Mouse (Mus musculus): ENCODE data around the gene Sbk3. TPM values are rescaled to one million over a fixed set of nuclear protein-coding genes. Genes with fewer than 3 reads are reported as not detected.

Gene Sbk3
- polyA plus RNA-seq, 1 experiment = not detected

DNA sequence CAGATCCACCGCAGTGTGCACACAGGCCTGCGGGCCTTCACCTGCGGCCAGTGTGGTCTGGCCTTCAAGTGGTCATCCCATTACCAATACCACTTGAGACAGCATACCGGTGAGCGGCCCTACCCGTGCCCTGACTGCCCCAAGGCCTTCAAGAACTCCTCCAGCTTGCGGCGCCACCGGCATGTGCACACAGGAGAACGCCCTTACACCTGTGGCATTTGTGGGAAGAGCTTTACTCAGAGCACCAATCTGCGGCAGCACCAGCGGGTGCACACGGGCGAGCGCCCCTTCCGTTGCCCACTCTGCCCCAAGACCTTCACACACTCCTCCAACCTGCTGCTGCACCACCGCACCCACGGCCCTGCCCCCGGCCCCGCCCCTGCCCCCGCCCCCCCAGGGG is 51.9 kb downstream of the Sbk3 start:
- no peak for TF ChIP-seq CTCF (IDR thresholded peaks at IDR 0.05; ENCODE audit: control insufficient read depth, insufficient read depth, low read length)
- no peak for TF ChIP-seq POLR2A (IDR thresholded peaks at IDR 0.05; ENCODE audit: borderline replicate concordance, control insufficient read depth, low read depth, low read length)
- Histone ChIP-seq H3K27ac (ENCODE audit: control insufficient read depth, insufficient read depth, low read depth, low read length, poor library complexity) (no peak overlapping the region), H3K4me3 (replicated peaks; ENCODE audit: control insufficient read depth, low read depth, low read length) (no peak overlapping the region), H3K4me1 (ENCODE audit: control insufficient read depth, insufficient read depth, low read length) (peaks cover 2% of the 10 kb centered on the region)
- 93% methylated on average over 21 of the region's 21 CpGs for WGBS

GRCm38 (mm10) chr7:4918681-4919080 is 52.3 kb downstream of the Sbk3 start:
- peaks cover 2% of the 10 kb centered on the region for H3K4me1 ChIP-seq (ENCODE audit: control insufficient read depth, insufficient read depth, low read length)
- no peak overlapping the region for H3K27ac ChIP-seq (ENCODE audit: control insufficient read depth, insufficient read depth, low read depth, low read length, poor library complexity)
- TF ChIP-seq POLR2A (IDR thresholded peaks at IDR 0.05; ENCODE audit: borderline replicate concordance, control insufficient read depth, low read depth, low read length) (no peak), CTCF (IDR thresholded peaks at IDR 0.05; ENCODE audit: control insufficient read depth, insufficient read depth, low read length) (no peak)
- H3K4me3 ChIP-seq (replicated peaks; ENCODE audit: control insufficient read depth, low read depth, low read length) = no peak overlapping the region
- WGBS = 94% methylated on average over 15 of the region's 15 CpGs

- Histone ChIP-seq H3K4me3 (replicated peaks; ENCODE audit: control insufficient read depth, low read depth, low read length) (no peak overlapping the region), H3K4me1 (ENCODE audit: control insufficient read depth, insufficient read depth, low read length) (peaks cover 2% of the 10 kb centered on the region), H3K27ac (ENCODE audit: control insufficient read depth, insufficient read depth, low read depth, low read length, poor library complexity) (no peak overlapping the region)
- 94% methylated on average over 2 of the region's 2 CpGs for WGBS
- no peak for TF ChIP-seq CTCF (IDR thresholded peaks at IDR 0.05; ENCODE audit: control insufficient read depth, insufficient read depth, low read length)
- no peak for TF ChIP-seq POLR2A (IDR thresholded peaks at IDR 0.05; ENCODE audit: borderline replicate concordance, control insufficient read depth, low read depth, low read length)
Observed at GRCm38 (mm10) chr7:4917494-4917893, 53.5 kb downstream of the Sbk3 start.

DNA sequence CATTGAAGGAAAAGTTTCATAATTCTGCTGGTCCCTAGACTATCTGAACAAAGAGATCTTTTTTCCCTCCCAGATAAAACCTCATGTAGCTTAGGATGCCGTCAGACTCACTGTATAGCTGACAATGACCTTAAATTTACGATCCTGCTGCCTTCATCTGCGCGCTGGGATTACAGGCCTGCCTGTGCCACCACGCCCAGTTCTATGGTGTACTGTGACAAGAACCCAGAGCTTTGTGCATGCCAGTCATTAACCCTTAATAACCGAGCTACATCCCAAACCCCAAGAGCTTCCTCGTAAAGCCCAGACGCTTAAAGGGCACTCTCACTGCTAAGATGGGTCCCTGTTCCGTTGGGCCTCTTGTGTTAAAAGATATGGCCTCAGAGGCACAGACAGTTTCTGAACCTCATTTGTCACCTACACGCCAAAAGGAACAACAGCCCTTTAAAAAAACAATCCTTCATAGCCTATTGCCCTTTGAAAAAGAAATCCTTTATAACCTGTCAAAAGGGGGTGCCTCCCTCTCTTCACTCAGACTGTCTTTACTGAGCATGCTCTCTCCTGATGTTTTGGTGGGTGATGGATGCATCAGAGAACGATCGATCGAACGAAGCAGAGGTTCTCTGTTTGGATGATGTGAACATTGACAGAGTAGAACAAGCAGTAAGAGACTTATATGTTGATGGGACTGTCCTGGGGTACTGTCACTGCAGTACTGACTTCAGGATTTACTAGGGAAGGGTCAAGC is 55.1 kb downstream of the Sbk3 start:
- Histone ChIP-seq H3K27ac (ENCODE audit: control insufficient read depth, insufficient read depth, low read depth, low read length, poor library complexity) (peak overlapping the region; percentile 7; the same call in 1 of the 2 replicates), H3K4me3 (replicated peaks; ENCODE audit: control insufficient read depth, low read depth, low read length) (peak overlapping the region; percentile 99), H3K4me1 (ENCODE audit: control insufficient read depth, insufficient read depth, low read length) (peaks cover 2% of the 10 kb centered on the region)
- TF ChIP-seq CTCF (IDR thresholded peaks at IDR 0.05; ENCODE audit: control insufficient read depth, insufficient read depth, low read length) (no peak), POLR2A (IDR thresholded peaks at IDR 0.05; ENCODE audit: borderline replicate concordance, control insufficient read depth, low read depth, low read length) (no peak)
- WGBS = 16% methylated on average over 14 of the region's 14 CpGs

Other genes with a start within 250 kb of the Sbk3 start
- gene Tmem150b, start 245.9 kb downstream of the Sbk3 start, polyA plus RNA-seq (2011; ENCODE audit: insufficient read depth, insufficient read length, low replicate concordance, missing spikeins) = 5.1 and 7.2 TPM in 2 replicates
- gene Kmt5c, start 231.1 kb downstream of the Sbk3 start, polyA plus RNA-seq (2011; ENCODE audit: insufficient read depth, insufficient read length, low replicate concordance, missing spikeins) = 98.4 and 144 TPM in 2 replicates
- gene Cox6b2, start 218.1 kb downstream of the Sbk3 start, polyA plus RNA-seq (2011; ENCODE audit: insufficient read depth, insufficient read length, low replicate concordance, missing spikeins) = 169 and 179 TPM in 2 replicates
- not detected in 2 replicates for gene Fam71e2, start 199.9 kb downstream of the Sbk3 start, polyA plus RNA-seq (2011; ENCODE audit: insufficient read depth, insufficient read length, low replicate concordance, missing spikeins)
- not detected in 2 replicates for gene Il11, start 188.3 kb downstream of the Sbk3 start, polyA plus RNA-seq (2011; ENCODE audit: insufficient read depth, insufficient read length, low replicate concordance, missing spikeins)
- not detected in 2 replicates for gene Tmem190, start 188.2 kb downstream of the Sbk3 start, polyA plus RNA-seq (2011; ENCODE audit: insufficient read depth, insufficient read length, low replicate concordance, missing spikeins)
- 3.9 and 12.0 TPM in 2 replicates for gene Tmem238, start 181.5 kb downstream of the Sbk3 start, polyA plus RNA-seq (2011; ENCODE audit: insufficient read depth, insufficient read length, low replicate concordance, missing spikeins)
- gene Rpl28, start 178.3 kb downstream of the Sbk3 start, polyA plus RNA-seq (2011; ENCODE audit: insufficient read depth, insufficient read length, low replicate concordance, missing spikeins) = 441 and 887 TPM in 2 replicates
- gene Ube2s, start 158.6 kb downstream of the Sbk3 start, polyA plus RNA-seq (2011; ENCODE audit: insufficient read depth, insufficient read length, low replicate concordance, missing spikeins) = 367 and 488 TPM in 2 replicates
- 0.25 and 0.67 TPM in 2 replicates for gene Shisa7, start 126.5 kb downstream of the Sbk3 start, polyA plus RNA-seq (2011; ENCODE audit: insufficient read depth, insufficient read length, low replicate concordance, missing spikeins)
- gene Isoc2b, start 100.9 kb downstream of the Sbk3 start, polyA plus RNA-seq (2011; ENCODE audit: insufficient read depth, insufficient read length, low replicate concordance, missing spikeins) = 3.9 and 12.4 TPM in 2 replicates
- 10.7 and 21.3 TPM in 2 replicates for gene Isoc2a, start 94.0 kb downstream of the Sbk3 start, polyA plus RNA-seq (2011; ENCODE audit: insufficient read depth, insufficient read length, low replicate concordance, missing spikeins)
- gene Gm36210, start 64.7 kb downstream of the Sbk3 start, polyA plus RNA-seq (2011; ENCODE audit: insufficient read depth, insufficient read length, low replicate concordance, missing spikeins) = not detected in 2 replicates
- gene Zfp628, start 56.0 kb downstream of the Sbk3 start, polyA plus RNA-seq (2011; ENCODE audit: insufficient read depth, insufficient read length, low replicate concordance, missing spikeins) = 7.6 and 10.6 TPM in 2 replicates
- gene Nat14, start 49.1 kb downstream of the Sbk3 start, polyA plus RNA-seq (2011; ENCODE audit: insufficient read depth, insufficient read length, low replicate concordance, missing spikeins) = 1.4 and 2.8 TPM in 2 replicates
- 0.70 and 1.5 TPM in 2 replicates for gene Ssc5d, start 45.4 kb downstream of the Sbk3 start, polyA plus RNA-seq (2011; ENCODE audit: insufficient read depth, insufficient read length, low replicate concordance, missing spikeins)
- not detected in 2 replicates for gene Sbk2, start 6.8 kb downstream of the Sbk3 start, polyA plus RNA-seq (2011; ENCODE audit: insufficient read depth, insufficient read length, low replicate concordance, missing spikeins)
- 13.5 and 44.8 TPM in 2 replicates for gene Zfp579, start 25.0 kb upstream of the Sbk3 start, polyA plus RNA-seq (2011; ENCODE audit: insufficient read depth, insufficient read length, low replicate concordance, missing spikeins)
- gene Zfp524, start 43.2 kb upstream of the Sbk3 start, polyA plus RNA-seq (2011; ENCODE audit: insufficient read depth, insufficient read length, low replicate concordance, missing spikeins) = 12.6 and 15.8 TPM in 2 replicates
- gene Fiz1, start 43.5 kb upstream of the Sbk3 start, polyA plus RNA-seq (2011; ENCODE audit: insufficient read depth, insufficient read length, low replicate concordance, missing spikeins) = 10.9 and 18.9 TPM in 2 replicates
- not detected in 2 replicates for gene Gm44973, start 44.3 kb upstream of the Sbk3 start, polyA plus RNA-seq (2011; ENCODE audit: insufficient read depth, insufficient read length, low replicate concordance, missing spikeins)
- gene Zfp865, start 49.2 kb upstream of the Sbk3 start, polyA plus RNA-seq (2011; ENCODE audit: insufficient read depth, insufficient read length, low replicate concordance, missing spikeins) = 23.9 and 30.4 TPM in 2 replicates
- not detected in 2 replicates for gene Ccdc106, start 49.4 kb upstream of the Sbk3 start, polyA plus RNA-seq (2011; ENCODE audit: insufficient read depth, insufficient read length, low replicate concordance, missing spikeins)
- 1.5 TPM in 1 of 2 replicates, not detected in the other for gene 4632433K11Rik, start 63.0 kb upstream of the Sbk3 start, polyA plus RNA-seq (2011; ENCODE audit: insufficient read depth, insufficient read length, low replicate concordance, missing spikeins)
- 0.90 and 2.3 TPM in 2 replicates for gene Zfp784, start 67.3 kb upstream of the Sbk3 start, polyA plus RNA-seq (2011; ENCODE audit: insufficient read depth, insufficient read length, low replicate concordance, missing spikeins)
- gene Zfp580, start 80.4 kb upstream of the Sbk3 start, polyA plus RNA-seq (2011; ENCODE audit: insufficient read depth, insufficient read length, low replicate concordance, missing spikeins) = 2.7 and 4.6 TPM in 2 replicates
- 177 and 222 TPM in 2 replicates for gene U2af2, start 91.0 kb upstream of the Sbk3 start, polyA plus RNA-seq (2011; ENCODE audit: insufficient read depth, insufficient read length, low replicate concordance, missing spikeins)
- gene Epn1, start 109.1 kb upstream of the Sbk3 start, polyA plus RNA-seq (2011; ENCODE audit: insufficient read depth, insufficient read length, low replicate concordance, missing spikeins) = 109 and 135 TPM in 2 replicates
- gene Rfpl4, start 145.8 kb upstream of the Sbk3 start, polyA plus RNA-seq (2011; ENCODE audit: insufficient read depth, insufficient read length, low replicate concordance, missing spikeins) = not detected in 2 replicates
- not detected in 2 replicates for gene Rasl2-9, start 154.8 kb upstream of the Sbk3 start, polyA plus RNA-seq (2011; ENCODE audit: insufficient read depth, insufficient read length, low replicate concordance, missing spikeins)
- not detected in 2 replicates for gene Vmn1r55, start 178.5 kb upstream of the Sbk3 start, polyA plus RNA-seq (2011; ENCODE audit: insufficient read depth, insufficient read length, low replicate concordance, missing spikeins)
- gene Vmn1r56, start 225.6 kb upstream of the Sbk3 start, polyA plus RNA-seq (2011; ENCODE audit: insufficient read depth, insufficient read length, low replicate concordance, missing spikeins) = not detected in 2 replicates
- gene Vmn1r57, start 247.3 kb upstream of the Sbk3 start, polyA plus RNA-seq (2011; ENCODE audit: insufficient read depth, insufficient read length, low replicate concordance, missing spikeins) = not detected in 2 replicates

Data from bone marrow, adult 2 months (tissue).